Mouse (Mus musculus) heart, embryonic 10.5 days (tissue): Measurements from ENCODE around the gene Ttc39b. TPM values are rescaled to one million over a fixed set of nuclear protein-coding genes. Genes with fewer than 3 reads are reported as not detected.
A peak's percentile ranks its signal among the peaks of the same experiment; 100 is the strongest.

Experiments
- DNase-seq: peaks from one replicate; pipeline ENCODE4 v3.0.0-alpha.2; 2017; ENCODE audit warnings: low spot score
- H3K27ac ChIP-seq: fragments of 300-500 bp; sonication (generic); 2 replicates; pipeline ENCODE4 v1.5.1; 2016; ENCODE audit warnings: mild to moderate bottlenecking
- H3K27me3 ChIP-seq: fragments of 300-500 bp; sonication (generic); 2 replicates; pipeline ENCODE4 v1.6.1; 2016; ENCODE audit warnings: mild to moderate bottlenecking; ENCODE audit not compliant: poor library complexity, insufficient read depth, severe bottlenecking
- H3K36me3 ChIP-seq: fragments of 300-500 bp; sonication (generic); 2 replicates; pipeline ENCODE4 v1.6.1; 2016; ENCODE audit warnings: mild to moderate bottlenecking, moderate library complexity
- H3K4me1 ChIP-seq: fragments of 300-500 bp; sonication (generic); 2 replicates; pipeline ENCODE4 v1.6.1; 2016; ENCODE audit warnings: mild to moderate bottlenecking
- H3K4me3 ChIP-seq: fragments of 300-500 bp; sonication (generic); 2 replicates; pipeline ENCODE4 v1.5.1; 2016; ENCODE audit warnings: mild to moderate bottlenecking, moderate library complexity
- H3K9me3 ChIP-seq: fragments of 300-500 bp; sonication (generic); 2 replicates; pipeline ENCODE4 v1.6.1; 2016; ENCODE audit warnings: mild to moderate bottlenecking, moderate library complexity
- WGBS: fragments of 180-500 bp; shearing (Covaris S2); methylation state at CpG from one replicate; pipeline ENCODE4 v1.1.7; 2016; 5-methylcytosine and 5-hydroxymethylcytosine counted together
- polyA plus RNA-seq: library from polyadenylated mRNA; unstranded; fragments of >200 nt; fragmentation: Nextera tagmentation; extraction: Ambion mirVana; gene quantifications from 2 replicates; pipeline ENCODE4 v1.2.1, GENCODE M21; 2016

Ttc39b gene
- polyA plus RNA-seq, 1 experiment from 2014 or later: 3.1 TPM

GRCm38 (mm10) chr4:83337717-83338116 lies 13.7 kb upstream of the Ttc39b start:
- Histone ChIP-seq H3K36me3 (no peaks in the 10 kb centered on the region), H3K4me1 (0 out of 2 replicates have a peak, but pooled peaks cover 3% of the 10 kb centered on the region), H3K27ac (no peak overlapping the region), H3K9me3 (no peaks in the 10 kb centered on the region), H3K27me3 (no peaks in the 10 kb centered on the region), H3K4me3 (no peak overlapping the region)
- WGBS: 58% methylated on average over 3 of the region's 3 CpGs
- DNase-seq: no peak

GRCm38 (mm10) chr4:83330369-83330768 lies 6.3 kb upstream of the Ttc39b start:
- no peaks in the 10 kb centered on the region for H3K4me1 ChIP-seq
- no peaks in the 10 kb centered on the region for H3K9me3 ChIP-seq
- H3K4me3 ChIP-seq: no peak overlapping the region
- DNase-seq: no peak
- 77% methylated on average over 4 of the region's 4 CpGs for WGBS
- H3K27me3 ChIP-seq: peaks cover 3% of the 10 kb centered on the region; the same call in 1 of the 2 replicates
- no peak overlapping the region for H3K27ac ChIP-seq
- H3K36me3 ChIP-seq: no peaks in the 10 kb centered on the region

GRCm38 (mm10) chr4:83329615-83330014 lies 5.6 kb upstream of the Ttc39b start:
- no peak for DNase-seq
- Histone ChIP-seq H3K27me3 (peaks cover 8% of the 10 kb centered on the region), H3K4me1 (0 out of 2 replicates have a peak, but pooled peaks cover under 1% of the 10 kb centered on the region), H3K27ac (no peak overlapping the region), H3K4me3 (no peak overlapping the region), H3K9me3 (no peaks in the 10 kb centered on the region), H3K36me3 (no peaks in the 10 kb centered on the region)
- 29% methylated on average over 4 of the region's 4 CpGs for WGBS

- 46% methylated on average over 9 of the region's 9 CpGs for WGBS
- Histone ChIP-seq H3K4me3 (no peak overlapping the region), H3K4me1 (peaks cover 9% of the 10 kb centered on the region; the same call in 1 of the 2 replicates), H3K27me3 (peaks cover 8% of the 10 kb centered on the region), H3K36me3 (no peaks in the 10 kb centered on the region), H3K9me3 (no peaks in the 10 kb centered on the region), H3K27ac (no peak overlapping the region)
- no peak for DNase-seq
Measured at GRCm38 (mm10) chr4:83328026-83328945, 4.2 kb upstream of the Ttc39b start.

- WGBS: 60% methylated on average over 4 of the region's 4 CpGs
- Histone ChIP-seq H3K4me3 (no peak overlapping the region), H3K27ac (no peak overlapping the region), H3K36me3 (no peaks in the 10 kb centered on the region), H3K27me3 (peaks cover 8% of the 10 kb centered on the region), H3K4me1 (peaks cover 12% of the 10 kb centered on the region; the same call in 1 of the 2 replicates), H3K9me3 (no peaks in the 10 kb centered on the region)
- DNase-seq: no peak
Measured at GRCm38 (mm10) chr4:83327526-83327925, 3.5 kb upstream of the Ttc39b start.

- no peaks in the 10 kb centered on the region for H3K36me3 ChIP-seq
- no peak for DNase-seq
- no peaks in the 10 kb centered on the region for H3K9me3 ChIP-seq
- no peak overlapping the region for H3K4me3 ChIP-seq
- H3K27me3 ChIP-seq: peaks cover 19% of the 10 kb centered on the region
- H3K27ac ChIP-seq: no peak overlapping the region
- H3K4me1 ChIP-seq: peaks cover 12% of the 10 kb centered on the region; the same call in 1 of the 2 replicates
- WGBS: 44% methylated on average over 5 of the region's 5 CpGs
Measured at GRCm38 (mm10) chr4:83325366-83325765, 1.3 kb upstream of the Ttc39b start.

GRCm38 (mm10) chr4:83323201-83323903 lies 703 bp downstream of the Ttc39b start:
- Histone ChIP-seq H3K4me3 (peak overlapping the region; percentile 81), H3K9me3 (no peaks in the 10 kb centered on the region), H3K4me1 (peaks cover 12% of the 10 kb centered on the region; the same call in 1 of the 2 replicates), H3K27ac (peak overlapping the region; percentile 84), H3K27me3 (peaks cover 19% of the 10 kb centered on the region), H3K36me3 (no peaks in the 10 kb centered on the region)
- DNase-seq: peak; percentile 92
- 3% methylated on average over 48 of the region's 48 CpGs for WGBS

GRCm38 (mm10) chr4:83319736-83320135 lies 4.3 kb downstream of the Ttc39b start:
- peaks cover 18% of the 10 kb centered on the region for H3K4me1 ChIP-seq
- no peaks in the 10 kb centered on the region for H3K9me3 ChIP-seq
- H3K4me3 ChIP-seq: no peak overlapping the region
- WGBS: 87% methylated on average over 4 of the region's 4 CpGs
- DNase-seq: no peak
- H3K27ac ChIP-seq: no peak overlapping the region
- no peaks in the 10 kb centered on the region for H3K36me3 ChIP-seq
- peaks cover 11% of the 10 kb centered on the region for H3K27me3 ChIP-seq

GRCm38 (mm10) chr4:83318758-83319157 lies 5.3 kb downstream of the Ttc39b start:
- DNase-seq: no peak
- H3K27me3 ChIP-seq: peaks cover 11% of the 10 kb centered on the region
- 24% methylated on average over 3 of the region's 3 CpGs for WGBS
- no peaks in the 10 kb centered on the region for H3K36me3 ChIP-seq
- H3K27ac ChIP-seq: no peak overlapping the region
- H3K4me3 ChIP-seq: no peak overlapping the region
- no peaks in the 10 kb centered on the region for H3K9me3 ChIP-seq
- peaks cover 9% of the 10 kb centered on the region for H3K4me1 ChIP-seq

- DNase-seq: no peak
- H3K9me3 ChIP-seq: no peaks in the 10 kb centered on the region
- no peak overlapping the region for H3K27ac ChIP-seq
- H3K36me3 ChIP-seq: no peaks in the 10 kb centered on the region
- 49% methylated on average over 3 of the region's 3 CpGs for WGBS
- H3K4me3 ChIP-seq: no peak overlapping the region
- H3K4me1 ChIP-seq: peaks cover 6% of the 10 kb centered on the region
- peaks cover 11% of the 10 kb centered on the region for H3K27me3 ChIP-seq
Measured at GRCm38 (mm10) chr4:83317826-83318348, 6.2 kb downstream of the Ttc39b start.

- peaks cover 6% of the 10 kb centered on the region for H3K4me1 ChIP-seq
- peaks cover 3% of the 10 kb centered on the region for H3K27me3 ChIP-seq
- H3K4me3 ChIP-seq: no peak overlapping the region
- no peak for DNase-seq
- no peaks in the 10 kb centered on the region for H3K36me3 ChIP-seq
- 70% methylated on average over 3 of the region's 3 CpGs for WGBS
- no peak overlapping the region for H3K27ac ChIP-seq
- no peaks in the 10 kb centered on the region for H3K9me3 ChIP-seq
Measured at GRCm38 (mm10) chr4:83316718-83317117, 7.3 kb downstream of the Ttc39b start.

- no peak overlapping the region for H3K4me3 ChIP-seq
- H3K27me3 ChIP-seq: no peaks in the 10 kb centered on the region; the same call in 1 of the 2 replicates
- peaks cover 6% of the 10 kb centered on the region for H3K4me1 ChIP-seq
- no peaks in the 10 kb centered on the region for H3K9me3 ChIP-seq
- 63% methylated on average over 4 of the region's 4 CpGs for WGBS
- no peak overlapping the region for H3K27ac ChIP-seq
- DNase-seq: no peak
- no peaks in the 10 kb centered on the region for H3K36me3 ChIP-seq
Measured at GRCm38 (mm10) chr4:83315930-83316329, 8.1 kb downstream of the Ttc39b start.
